In genomic region chr13:75377717-75378116, GRCm38 (mm10) we compare ENCODE assay signal across 25 mouse cellular contexts.
DNase-seq lines count a peak whose midpoint lies in the region; ATAC-seq and TF ChIP-seq lines count a peak whose summit lies in the region.
"Had no signal": no experiment of that assay in that cellular context is flagged by ENCODE, and none has a peak within 500 bp of the region (broad histone marks: within the 10 kb centered on the region; RNA-seq: fewer than 3 reads in every experiment).

No protein-coding gene starts in this region.

- H3K27me3 ChIP-seq in liver, embryonic 11.5 days (replicated peaks; ENCODE audit: control insufficient read depth, insufficient read depth, low read length): no peaks in the 10 kb centered on the region
- H3K27me3 ChIP-seq in liver, postnatal 0 days (ENCODE audit: insufficient read depth, low read length): no peaks in the 10 kb centered on the region
- H3K27me3 ChIP-seq in MEL (ENCODE audit: control insufficient read depth in 1 of 2, insufficient read depth in 2 of 2, low read length in 2 of 2): no peaks in the 10 kb centered on the region
- H3K27me3 ChIP-seq in liver, embryonic 13.5 days: no peaks in the 10 kb centered on the region
- H3K27me3 ChIP-seq: CH12.LX; embryonic facial prominence, embryonic 12.5 days; forebrain, embryonic 12.5 days had no signal

- WGBS in liver, embryonic 11.5 days: 50% methylated on average over 1 of the region's 1 CpGs
- WGBS in liver, postnatal 0 days (ENCODE audit: insufficient replicate concordance): 71% methylated on average over 1 of the region's 1 CpGs
- 38% methylated on average over 1 of the region's 1 CpGs for WGBS in liver, embryonic 13.5 days (ENCODE audit: insufficient replicate concordance)

- no peak overlapping the region for H3K4me2 ChIP-seq in liver, embryonic 11.5 days
- no peak overlapping the region for H3K4me2 ChIP-seq in liver, postnatal 0 days (ENCODE audit: low read depth, low read length)
- peak overlapping the region; percentile 26; the same call in 1 of the 2 replicates for H3K4me2 ChIP-seq in liver, embryonic 13.5 days
- H3K4me2 ChIP-seq: embryonic facial prominence, embryonic 12.5 days; forebrain, embryonic 12.5 days had no signal

- no peaks in the 10 kb centered on the region for H3K9me3 ChIP-seq in liver, embryonic 11.5 days (ENCODE audit: control insufficient read depth, low read length)
- no peaks in the 10 kb centered on the region for H3K9me3 ChIP-seq in liver, postnatal 0 days (ENCODE audit: low read length)
- H3K9me3 ChIP-seq in MEL (replicated peaks; ENCODE audit: insufficient read depth, low read length): no peaks in the 10 kb centered on the region
- H3K9me3 ChIP-seq in liver, embryonic 13.5 days (replicated peaks): no peaks in the 10 kb centered on the region
- H3K9me3 ChIP-seq: embryonic facial prominence, embryonic 10.5 days; embryonic facial prominence, embryonic 12.5 days; forebrain, embryonic 10.5 days; forebrain, embryonic 12.5 days; G1E had no signal

- TF ChIP-seq POLR2A in MEL (IDR thresholded peaks at IDR 0.05; ENCODE audit: control insufficient read depth in 1 of 2, insufficient read depth in 1 of 2, low read depth in 1 of 2, low read length in 2 of 2, poor library complexity in 1 of 2): no peak

- peak; percentile 60 for ATAC-seq in liver, embryonic 11.5 days (replicated peaks; ENCODE audit: low FRiP score)
- ATAC-seq in liver, postnatal 0 days: no peak
- peak; percentile 51; the same call in 1 of the 2 replicates for ATAC-seq in liver, embryonic 13.5 days (ENCODE audit: low read depth)
- ATAC-seq: CD4-positive, CD25-positive, alpha-beta regulatory T cell, adult 4 months; forebrain, embryonic 14.5 days; forebrain, embryonic 16.5 days had no signal

- no peak for TF ChIP-seq RAD21 in MEL (IDR thresholded peaks at IDR 0.05; ENCODE audit: low read depth, low read length)

- no peak for DNase-seq in liver, embryonic 11.5 days (ENCODE audit: low spot score)
- DNase-seq in liver, postnatal 0 days: no peak
- peak; percentile 19 for DNase-seq in MEL (ENCODE audit: low read depth, low spot score)
- DNase-seq in liver, embryonic 13.5 days: no peak
- no peak for DNase-seq in kidney, postnatal 4 days
- DNase-seq in ovary, adult 18-20 months (ENCODE audit: low spot score): no peak
- DNase-seq: adrenal gland, adult 2 months; adrenal gland, postnatal 10 days; adrenal gland, postnatal 25 days; B cell, adult 2 months; cerebellum, adult 11-12 months; cerebellum, adult 2 months; cerebellum, adult 9-10 months; cerebellum, postnatal 10 days; cerebellum, postnatal 25 days had no signal

- H3K79me2 ChIP-seq in MEL (ENCODE audit: control insufficient read depth, insufficient read depth, low read length, poor library complexity): no peaks in the 10 kb centered on the region

- H3K4me3 ChIP-seq in liver, embryonic 11.5 days (ENCODE audit: low read depth, low read length): no peak overlapping the region
- H3K4me3 ChIP-seq in liver, postnatal 0 days (ENCODE audit: low read depth, low read length): no peak overlapping the region
- no peak overlapping the region for H3K4me3 ChIP-seq in MEL (ENCODE audit: control insufficient read depth in 1 of 2, insufficient read depth in 1 of 2, low read depth in 2 of 2, low read length in 2 of 2)
- H3K4me3 ChIP-seq in liver, embryonic 13.5 days (replicated peaks): no peak overlapping the region
- H3K4me3 ChIP-seq: embryonic facial prominence, embryonic 10.5 days; embryonic facial prominence, embryonic 12.5 days; erythroblast, embryonic 14.5 days; forebrain, embryonic 10.5 days; forebrain, embryonic 12.5 days had no signal

- H3K36me3 ChIP-seq in liver, embryonic 11.5 days (ENCODE audit: control insufficient read depth, insufficient read depth, low read length): no peaks in the 10 kb centered on the region
- H3K36me3 ChIP-seq in liver, postnatal 0 days (replicated peaks; ENCODE audit: insufficient read depth, low read length): no peaks in the 10 kb centered on the region
- H3K36me3 ChIP-seq in MEL (ENCODE audit: control insufficient read depth in 1 of 2, insufficient read depth in 2 of 2, low read length in 2 of 2): peaks cover 0 to 3% of the 10 kb centered on the region in 2 experiments; a peak in 1 of 4 replicates
- no peaks in the 10 kb centered on the region for H3K36me3 ChIP-seq in liver, embryonic 13.5 days
- H3K36me3 ChIP-seq: embryonic facial prominence, embryonic 10.5 days; embryonic facial prominence, embryonic 12.5 days; forebrain, embryonic 10.5 days; forebrain, embryonic 12.5 days; G1E had no signal

- H3K27ac ChIP-seq in liver, embryonic 11.5 days (ENCODE audit: low read depth, low read length): no peak overlapping the region
- H3K27ac ChIP-seq in liver, postnatal 0 days (ENCODE audit: low read depth): no peak overlapping the region
- peak overlapping the region; percentile 45 for H3K27ac ChIP-seq in MEL (ENCODE audit: control insufficient read depth, low read depth, low read length)
- H3K27ac ChIP-seq in liver, embryonic 13.5 days: peak overlapping the region; percentile 29; the same call in 1 of the 2 replicates
- H3K27ac ChIP-seq: embryonic facial prominence, embryonic 10.5 days; embryonic facial prominence, embryonic 12.5 days; forebrain, embryonic 10.5 days; forebrain, embryonic 12.5 days had no signal

- no peak for TF ChIP-seq CTCF in liver, postnatal 0 days (IDR thresholded peaks at IDR 0.05; ENCODE audit: low read depth)
- TF ChIP-seq CTCF in MEL (IDR thresholded peaks at IDR 0.05 in 2 of 3, conservative IDR thresholded peaks at IDR 0.05 in 1 of 3; ENCODE audit: control insufficient read depth in 1 of 3, insufficient read depth in 1 of 3, low read depth in 2 of 3, low read length in 3 of 3, poor library complexity in 1 of 3, severe bottlenecking in 1 of 3): no peak

- no peak for TF ChIP-seq EP300 in liver, postnatal 0 days (IDR thresholded peaks at IDR 0.05; ENCODE audit: low read depth)
- no peak for TF ChIP-seq EP300 in MEL (IDR thresholded peaks at IDR 0.05; ENCODE audit: low read depth in 1 of 2, low read length in 2 of 2)

- H3K9ac ChIP-seq in liver, embryonic 11.5 days (ENCODE audit: low read depth, low read length): no peak overlapping the region
- H3K9ac ChIP-seq in liver, postnatal 0 days (replicated peaks): no peak overlapping the region
- no peak overlapping the region for H3K9ac ChIP-seq in MEL (ENCODE audit: control insufficient read depth, low read depth, low read length, poor library complexity, severe bottlenecking)
- no peak overlapping the region for H3K9ac ChIP-seq in liver, embryonic 13.5 days
- H3K9ac ChIP-seq: embryonic facial prominence, embryonic 12.5 days; forebrain, embryonic 12.5 days had no signal

- H3K4me1 ChIP-seq in liver, embryonic 11.5 days (replicated peaks; ENCODE audit: control insufficient read depth, insufficient read depth, low read length): no peaks in the 10 kb centered on the region
- H3K4me1 ChIP-seq in liver, postnatal 0 days (ENCODE audit: insufficient read depth): no peaks in the 10 kb centered on the region
- no peaks in the 10 kb centered on the region for H3K4me1 ChIP-seq in MEL (ENCODE audit: control insufficient read depth in 1 of 2, insufficient read depth in 2 of 2, low read length in 2 of 2)
- H3K4me1 ChIP-seq in liver, embryonic 13.5 days (replicated peaks): peaks cover 17% of the 10 kb centered on the region
- H3K4me1 ChIP-seq: embryonic facial prominence, embryonic 10.5 days; embryonic facial prominence, embryonic 12.5 days; forebrain, embryonic 10.5 days; forebrain, embryonic 12.5 days had no signal

TF ChIP-seq in MEL, 35 proteins besides CTCF, POLR2A, EP300 and RAD21:
- TF ChIP-seq MYC (IDR thresholded peaks at IDR 0.05; ENCODE audit: low read depth, low read length): no peak
- TF ChIP-seq UBTF (IDR thresholded peaks at IDR 0.05; ENCODE audit: borderline replicate concordance, insufficient read depth, low read depth, low read length): no peak
- TF ChIP-seq MEF2A (IDR thresholded peaks at IDR 0.05; ENCODE audit: extremely low read depth, insufficient replicate concordance, low read depth, low read length, poor library complexity, severe bottlenecking): no peak
- TF ChIP-seq GABPA (IDR thresholded peaks at IDR 0.05; ENCODE audit: low read depth, low read length): no peak
- TF ChIP-seq TAL1 (IDR thresholded peaks at IDR 0.05; ENCODE audit: low read length): no peak
- TF ChIP-seq NELFE (IDR thresholded peaks at IDR 0.05; ENCODE audit: low read depth, low read length): no peak
- no peak for TF ChIP-seq MAX (IDR thresholded peaks at IDR 0.05; ENCODE audit: low read length)
- TF ChIP-seq SMC3 (IDR thresholded peaks at IDR 0.05; ENCODE audit: low read depth, low read length): no peak
- no peak for TF ChIP-seq TBP (IDR thresholded peaks at IDR 0.05; ENCODE audit: low read depth, low read length)
- TF ChIP-seq BHLHE40 (IDR thresholded peaks at IDR 0.05; ENCODE audit: borderline replicate concordance, low read depth, low read length): no peak
- TF ChIP-seq ELF1 (IDR thresholded peaks at IDR 0.05; ENCODE audit: low read depth, low read length): no peak
- no peak for TF ChIP-seq E2F4 (IDR thresholded peaks at IDR 0.05; ENCODE audit: borderline replicate concordance, low read depth, low read length)
- TF ChIP-seq CHD2 (IDR thresholded peaks at IDR 0.05; ENCODE audit: low read length): no peak
- TF ChIP-seq POLR2AphosphoS2 (IDR thresholded peaks at IDR 0.05; ENCODE audit: low read length): no peak

Comparison
In these comparisons a context has a peak if more than half of its experiments do, and no peak if none do; other contexts are left out.
1. H3K27ac ChIP-seq: peak in MEL (single experiment) and liver, embryonic 13.5 days (single experiment); none in liver, embryonic 11.5 days (single experiment) and liver, postnatal 0 days (single experiment).